Mouse (Mus musculus) midbrain, postnatal 0 days (tissue): ENCODE data around the gene Asphd1. TPM values are rescaled to one million over a fixed set of nuclear protein-coding genes. Genes with fewer than 3 reads are reported as not detected.

Experiments used
- ATAC-seq: fragments of 200-750 bp; cut with Nextera tagmentation; 2 replicates; pipeline ENCODE4 v1.8.0; 2017; ENCODE audit warnings: moderate number of reproducible peaks, mild to moderate bottlenecking, moderate TSS enrichment, moderate library complexity; ENCODE audit not compliant: low FRiP score
- DNase-seq: peaks from one replicate; pipeline ENCODE4 v3.0.0-alpha.2; 2015; ENCODE audit warnings: low spot score
- H3K27ac ChIP-seq: fragments of 300-500 bp; sonication (generic); 2 replicates; pipeline ENCODE4 v1.5.1; 2014; ENCODE audit warnings: low read depth, mild to moderate bottlenecking, low read length, mixed read lengths
- H3K27me3 ChIP-seq: fragments of 300-500 bp; sonication (generic); 2 replicates; pipeline ENCODE4 v1.6.1; 2014; ENCODE audit warnings: low read length, control low read depth, mixed read lengths; ENCODE audit not compliant: insufficient read depth
- H3K36me3 ChIP-seq: fragments of 300-500 bp; sonication (generic); 2 replicates; pipeline ENCODE4 v1.6.1; 2014; ENCODE audit warnings: low read length, control low read depth, mixed read lengths; ENCODE audit not compliant: insufficient read depth
- H3K4me1 ChIP-seq: fragments of 300-500 bp; sonication (generic); 2 replicates; pipeline ENCODE4 v1.6.1; 2014; ENCODE audit warnings: mild to moderate bottlenecking, control low read depth, antibody characterized with exemption, low read length, mixed read lengths; ENCODE audit not compliant: insufficient read depth
- H3K4me2 ChIP-seq: fragments of 300-500 bp; sonication (generic); 2 replicates; pipeline ENCODE4 v1.6.1; 2014; ENCODE audit warnings: low read depth, mild to moderate bottlenecking, low read length, mixed read lengths; ENCODE audit not compliant: poor library complexity, severe bottlenecking
- H3K4me3 ChIP-seq: fragments of 300-500 bp; sonication (generic); 2 replicates; pipeline ENCODE4 v1.5.1; 2014; ENCODE audit warnings: low read depth, mild to moderate bottlenecking, low read length, moderate library complexity
- H3K9ac ChIP-seq: fragments of 300-500 bp; sonication (generic); replicated peaks from 2 replicates; pipeline ENCODE4 v1.6.1; 2014; ENCODE audit warnings: mild to moderate bottlenecking, low read length, moderate library complexity, mixed read lengths; ENCODE audit not compliant: poor library complexity, severe bottlenecking
- H3K9me3 ChIP-seq: fragments of 300-500 bp; sonication (generic); 2 replicates; pipeline ENCODE4 v1.6.1; 2016; ENCODE audit warnings: low read length, control low read depth
- CTCF ChIP-seq: IDR thresholded peaks from 2 replicates; pipeline ENCODE4 v1.5.1; 2016; ENCODE audit warnings: antibody characterized with exemption, mild to moderate bottlenecking
- WGBS: fragments of 180-500 bp; shearing (Covaris S2); extraction: QIAGEN DNeasy Blood & Tissue Kit; methylation state at CpG from one replicate; pipeline ENCODE4 v1.1.7; 2014; 5-methylcytosine and 5-hydroxymethylcytosine counted together
- polyA plus RNA-seq: library from polyadenylated mRNA; unstranded; fragments of >200 nt; fragmentation: Nextera tagmentation; extraction: Ambion mirVana; gene quantifications from 2 replicates; pipeline ENCODE4 v1.2.1, GENCODE M21; 2015
- total RNA-seq: library from RNA; depleted of rRNA; stranded (reverse); fragments of >200 nt; gene quantifications from 2 replicates; pipeline ENCODE4 v1.2.3, GENCODE M21; 2014; rRNA removed

Asphd1 gene
- 32.3 and 44.5 TPM in 2 replicates for total RNA-seq
- 16.2 and 17.6 TPM in 2 replicates for polyA plus RNA-seq

DNA sequence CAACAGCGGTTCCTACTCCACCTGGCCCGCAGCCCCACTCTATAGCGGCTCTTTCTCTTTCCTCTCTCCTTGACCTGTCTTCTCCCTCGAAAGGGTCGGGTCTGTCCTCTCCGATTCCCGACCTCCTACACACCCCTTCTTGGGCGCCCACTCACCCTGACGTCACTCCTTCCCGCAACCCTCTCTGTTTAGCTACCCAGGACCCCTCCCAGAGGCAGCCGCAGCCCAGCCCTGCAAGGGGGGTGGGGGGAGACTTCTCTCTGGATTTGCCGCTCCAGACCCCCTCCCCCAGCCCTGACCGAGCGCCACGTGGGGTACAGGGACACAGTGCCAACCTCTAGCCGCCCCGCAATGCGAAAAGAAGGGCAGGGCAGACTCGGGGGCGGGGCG is at the start of gene Asphd1:
Asphd1 (minus strand) TSS at position 180 of the 390 bp plus-strand sequence.
- Histone ChIP-seq H3K9ac (peak within 1 kb of the TSS; percentile 86), H3K36me3 (peaks cover 25% of the 10 kb centered on the region), H3K27me3 (no peaks in the 10 kb centered on the region), H3K4me3 (peak within 1 kb of the TSS; percentile 63), H3K9me3 (no peaks in the 10 kb centered on the region), H3K4me2 (peak within 1 kb of the TSS; percentile 95), H3K27ac (peak within 1 kb of the TSS; percentile 95), H3K4me1 (peaks cover 19% of the 10 kb centered on the region)
- TF ChIP-seq CTCF, result no peak
- WGBS, result under 1% methylated on average over 20 of the region's 21 CpGs
- peak; percentile 70 for ATAC-seq
- peak; percentile 75 for DNase-seq

DNA sequence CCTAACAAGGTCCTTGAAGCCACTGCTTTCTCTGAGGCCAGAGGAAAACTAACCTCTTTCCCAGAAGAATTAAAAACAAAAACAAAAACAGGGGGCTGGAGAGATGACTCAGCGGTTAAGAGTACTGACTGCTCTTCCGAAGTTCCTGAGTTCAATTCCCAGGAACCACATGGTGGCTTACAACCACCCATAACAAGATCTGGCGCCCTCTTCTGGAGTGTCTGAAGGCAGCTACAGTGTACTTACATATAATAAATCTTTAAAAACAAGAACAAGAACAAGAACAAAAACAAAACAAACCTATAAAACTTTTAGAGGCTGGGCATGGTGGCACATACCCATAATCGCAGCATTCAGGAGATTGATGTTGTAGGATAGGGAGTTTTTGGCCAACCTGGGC is 47.1 kb upstream of the Asphd1 start:
- Histone ChIP-seq H3K27ac (no peak overlapping the region), H3K4me2 (no peak overlapping the region), H3K36me3 (no peaks in the 10 kb centered on the region), H3K4me3 (no peak overlapping the region), H3K9me3 (no peaks in the 10 kb centered on the region), H3K27me3 (no peaks in the 10 kb centered on the region), H3K4me1 (no peaks in the 10 kb centered on the region), H3K9ac (no peak overlapping the region)
- 77% methylated on average over 4 of the region's 4 CpGs for WGBS
- DNase-seq (no peak), ATAC-seq (no peak)
- TF ChIP-seq CTCF, result no peak

DNA sequence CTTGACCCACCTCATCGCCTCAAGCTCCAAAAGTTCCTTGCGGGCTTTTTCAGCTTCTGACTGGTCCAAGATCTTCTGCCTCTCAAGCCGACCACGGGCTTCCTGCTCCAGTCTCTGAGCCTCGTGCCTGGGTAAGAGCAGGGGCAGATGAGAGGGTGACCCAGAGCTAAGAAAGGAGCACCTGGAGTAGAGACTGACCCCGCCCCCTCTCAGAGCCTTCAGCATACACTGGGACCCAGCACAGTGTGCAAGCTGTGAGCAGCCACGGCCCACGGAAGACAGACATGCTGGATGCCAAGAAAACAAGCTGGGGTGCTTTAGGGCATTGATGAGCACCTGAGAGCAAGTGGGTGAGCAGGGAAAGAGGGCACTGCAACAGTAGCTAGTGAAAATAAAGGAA is 39.4 kb upstream of the Asphd1 start:
- Histone ChIP-seq H3K9me3 (no peaks in the 10 kb centered on the region), H3K36me3 (no peaks in the 10 kb centered on the region), H3K27ac (no peak overlapping the region), H3K4me2 (no peak overlapping the region), H3K9ac (no peak overlapping the region), H3K27me3 (no peaks in the 10 kb centered on the region), H3K4me3 (no peak overlapping the region), H3K4me1 (no peaks in the 10 kb centered on the region)
- DNase-seq (no peak), ATAC-seq (no peak)
- WGBS, result 76% methylated on average over 8 of the region's 8 CpGs
- no peak for TF ChIP-seq CTCF

GRCm38 (mm10) chr7:126986319-126986718 is 36.9 kb upstream of the Asphd1 start:
- Histone ChIP-seq H3K36me3 (0 out of 2 replicates have a peak, but pooled peaks cover 5% of the 10 kb centered on the region), H3K4me2 (no peak overlapping the region), H3K9ac (no peak overlapping the region), H3K27ac (no peak overlapping the region), H3K27me3 (no peaks in the 10 kb centered on the region), H3K4me1 (no peaks in the 10 kb centered on the region), H3K4me3 (no peak overlapping the region), H3K9me3 (no peaks in the 10 kb centered on the region)
- WGBS, result 45% methylated on average over 9 of the region's 9 CpGs
- TF ChIP-seq CTCF, result peak; percentile 68
- ATAC-seq (no peak), DNase-seq (peak; percentile 40)

- Histone ChIP-seq H3K27me3 (no peaks in the 10 kb centered on the region), H3K9me3 (no peaks in the 10 kb centered on the region), H3K36me3 (peaks cover 13% of the 10 kb centered on the region), H3K27ac (no peak overlapping the region), H3K4me1 (no peaks in the 10 kb centered on the region), H3K4me3 (no peak overlapping the region), H3K9ac (no peak overlapping the region), H3K4me2 (no peak overlapping the region)
- TF ChIP-seq CTCF, result no peak
- DNase-seq (no peak), ATAC-seq (no peak)
- WGBS, result 60% methylated on average over 10 of the region's 10 CpGs
Observed at GRCm38 (mm10) chr7:126984667-126985444, 35.5 kb upstream of the Asphd1 start.

DNA sequence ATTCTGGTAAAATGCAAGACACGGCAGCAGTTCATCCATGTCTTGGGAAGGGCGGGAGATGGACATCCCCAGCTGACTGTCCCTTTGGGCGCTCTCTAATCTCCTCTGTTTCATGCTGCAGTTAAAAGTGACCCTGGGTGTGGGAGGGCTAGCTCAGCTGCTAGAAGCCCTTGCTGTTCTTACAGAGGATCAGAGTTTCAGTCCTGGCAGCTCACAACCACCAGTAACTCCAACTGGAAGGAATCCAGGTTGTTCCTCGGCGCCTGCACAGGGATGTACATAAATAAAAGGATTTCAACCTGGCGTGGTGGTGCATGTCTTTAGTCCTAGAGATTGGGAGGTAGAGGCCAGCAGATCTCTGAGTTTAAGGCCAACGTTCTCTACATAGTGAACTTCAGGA is 33.7 kb upstream of the Asphd1 start:
- Histone ChIP-seq H3K27me3 (no peaks in the 10 kb centered on the region), H3K9me3 (no peaks in the 10 kb centered on the region), H3K4me2 (no peak overlapping the region), H3K4me1 (no peaks in the 10 kb centered on the region), H3K4me3 (no peak overlapping the region), H3K27ac (no peak overlapping the region), H3K9ac (no peak overlapping the region), H3K36me3 (peaks cover 28% of the 10 kb centered on the region)
- ATAC-seq (no peak), DNase-seq (no peak)
- WGBS, result 80% methylated on average over 7 of the region's 7 CpGs
- no peak for TF ChIP-seq CTCF
